Mouse (Mus musculus) spleen, adult 2 months (tissue): ENCODE measurements around the gene Inpp4a.

Source experiments
- CTCF ChIP-seq: fragments of 200-500 bp; IDR thresholded peaks from 2 replicates; pipeline ENCODE4 v1.5.1; 2011; ENCODE audit warnings: mild to moderate bottlenecking, inconsistent platforms; ENCODE audit not compliant: insufficient read depth, insufficient read length, insufficient replicate concordance; ENCODE audit errors: extremely low read depth
- POLR2A ChIP-seq: fragments of 200-500 bp; IDR thresholded peaks from 2 replicates; pipeline ENCODE4 v1.6.1; 2011; ENCODE audit warnings: low read depth, low read length, inconsistent platforms

GRCm38 (mm10) chr1:37358621-37359020, 59.0 kb downstream of the Inpp4a start:
- TF ChIP-seq POLR2A (no peak), CTCF (no peak)
